Mouse (Mus musculus) megakaryocyte-erythroid progenitor cell, adult 5-6 weeks (primary cell): ENCODE data around the gene Hist1h3c. TPM values are rescaled to one million over a fixed set of nuclear protein-coding genes. Genes with fewer than 3 reads are reported as not detected.
A peak's percentile ranks its signal among the peaks of the same experiment; 100 is the strongest.
"Not testable (repeated sequence)": the region's sequence is repeated elsewhere in the genome, so short reads cannot be mapped to it uniquely, and the experiment has no call there.

Experiments
- ATAC-seq: replicated peaks from 2 replicates; pipeline ENCODE4 v1.8.0; 2016; ENCODE audit warnings: mild to moderate bottlenecking, inconsistent platforms; ENCODE audit not compliant: severe bottlenecking, poor library complexity, low FRiP score, low TSS enrichment
- total RNA-seq, 2 experiments: library from RNA; stranded (forward) in 1 of 2; stranded (reverse) in 1 of 2; fragments of 200-1000, 215-1000 nt in 1 of 2; fragments of >200 nt in 1 of 2; fragmentation: Nextera tagmentation in 1 of 2; gene quantifications; 2 replicates each; pipeline ENCODE4 v1.2.3; 2014 to 2017

The Hist1h3c gene
- total RNA-seq, 2 experiments from 2014 or later, result 81.7 to 555 TPM

- no peak for ATAC-seq
Observed at GRCm38 (mm10) chr13:23743215-23743614, 2.2 kb downstream of the Hist1h3c start.

GRCm38 (mm10) chr13:23742007-23742406 lies 3.4 kb downstream of the Hist1h3c start:
- no peak for ATAC-seq

GRCm38 (mm10) chr13:23740910-23741309 lies 4.5 kb downstream of the Hist1h3c start:
- no peak for ATAC-seq

GRCm38 (mm10) chr13:23740256-23740840 lies 5.1 kb downstream of the Hist1h3c start:
- ATAC-seq, result no peak

GRCm38 (mm10) chr13:23739922-23740252 lies 5.5 kb downstream of the Hist1h3c start:
- no peak; the same call in 1 of the 2 replicates for ATAC-seq

GRCm38 (mm10) chr13:23739069-23739921 lies 6.1 kb downstream of the Hist1h3c start:
- ATAC-seq, result peak; percentile 81

GRCm38 (mm10) chr13:23738677-23739068 lies 6.7 kb downstream of the Hist1h3c start, which contains the start of gene Hist1h1c:
Gene Hist1h1c, plus strand, starts transcription at chr13:23738808.
- ATAC-seq, result peak; percentile 75

GRCm38 (mm10) chr13:23738041-23738440 lies 7.4 kb downstream of the Hist1h3c start:
- ATAC-seq, result no peak

GRCm38 (mm10) chr13:23737091-23737490 lies 8.3 kb downstream of the Hist1h3c start:
- ATAC-seq, result no peak

GRCm38 (mm10) chr13:23732156-23732804 lies 13.1 kb downstream of the Hist1h3c start:
- peak; percentile 75; the same call in 1 of the 2 replicates for ATAC-seq

GRCm38 (mm10) chr13:23730479-23730878 lies 14.9 kb downstream of the Hist1h3c start:
- ATAC-seq, result no peak

GRCm38 (mm10) chr13:23729706-23730105 lies 15.7 kb downstream of the Hist1h3c start:
- no peak for ATAC-seq

- no peak for ATAC-seq
Observed at GRCm38 (mm10) chr13:23729192-23729525, 16.2 kb downstream of the Hist1h3c start.

GRCm38 (mm10) chr13:23728472-23729191 lies 16.8 kb downstream of the Hist1h3c start:
- ATAC-seq, result no peak

- ATAC-seq, result no peak
Observed at GRCm38 (mm10) chr13:23725213-23725612, 20.2 kb downstream of the Hist1h3c start.

- peak; percentile 52; the same call in 1 of the 2 replicates for ATAC-seq
Observed at GRCm38 (mm10) chr13:23724239-23724638, 21.2 kb downstream of the Hist1h3c start.

- ATAC-seq, result not testable (repeated sequence)
Observed at GRCm38 (mm10) chr13:23717593-23718245, 27.7 kb downstream of the Hist1h3c start.

GRCm38 (mm10) chr13:23717176-23717575 lies 28.2 kb downstream of the Hist1h3c start:
- ATAC-seq, result no peak

- ATAC-seq, result no peak
Observed at GRCm38 (mm10) chr13:23716261-23717042, 28.9 kb downstream of the Hist1h3c start.
